Mouse (Mus musculus) olfactory bulb, adult 2 months (tissue): ENCODE measurements around the gene Lenep. TPM values are rescaled to one million over a fixed set of nuclear protein-coding genes. Genes with fewer than 3 reads are reported as not detected.

Experiments
- H3K27ac ChIP-seq: fragments of 200-500 bp; 2 replicates; pipeline ENCODE4 v1.5.1; 2012; ENCODE audit warnings: low read depth, low read length; ENCODE audit not compliant: insufficient read depth
- H3K4me1 ChIP-seq: fragments of 200-500 bp; 2 replicates; pipeline ENCODE4 v1.6.1; 2012; ENCODE audit warnings: low read length; ENCODE audit not compliant: control insufficient read depth, insufficient read depth
- H3K4me3 ChIP-seq: fragments of 200-500 bp; 2 replicates; pipeline ENCODE4 v1.5.1; 2012; ENCODE audit warnings: mild to moderate bottlenecking, low read depth, low read length, moderate library complexity; ENCODE audit not compliant: insufficient read depth
- CTCF ChIP-seq: fragments of 200-500 bp; IDR thresholded peaks from 2 replicates; pipeline ENCODE4 v1.5.1; 2012; ENCODE audit warnings: low read depth, mild to moderate bottlenecking, low read length, moderate library complexity; ENCODE audit not compliant: insufficient read depth
- POLR2A ChIP-seq: fragments of 200-500 bp; IDR thresholded peaks from 2 replicates; pipeline ENCODE4 v1.6.1; 2012; ENCODE audit warnings: mild to moderate bottlenecking, low read depth, low read length, moderate library complexity; ENCODE audit not compliant: insufficient read depth
- WGBS: fragments of 180-500 bp; shearing (Covaris S2); methylation state at CpG from one replicate; pipeline ENCODE4 v1.1.7; 2018; 5-methylcytosine and 5-hydroxymethylcytosine counted together
- polyA plus RNA-seq: library from polyadenylated mRNA; stranded (reverse); fragments of >200 nt; gene quantifications from 2 replicates; pipeline ENCODE4 v1.2.4, GENCODE M21; 2012; ENCODE audit warnings: low replicate concordance; ENCODE audit not compliant: missing spikeins, insufficient read depth, insufficient read length

Gene Lenep
- polyA plus RNA-seq, 1 experiment = not detected

DNA sequence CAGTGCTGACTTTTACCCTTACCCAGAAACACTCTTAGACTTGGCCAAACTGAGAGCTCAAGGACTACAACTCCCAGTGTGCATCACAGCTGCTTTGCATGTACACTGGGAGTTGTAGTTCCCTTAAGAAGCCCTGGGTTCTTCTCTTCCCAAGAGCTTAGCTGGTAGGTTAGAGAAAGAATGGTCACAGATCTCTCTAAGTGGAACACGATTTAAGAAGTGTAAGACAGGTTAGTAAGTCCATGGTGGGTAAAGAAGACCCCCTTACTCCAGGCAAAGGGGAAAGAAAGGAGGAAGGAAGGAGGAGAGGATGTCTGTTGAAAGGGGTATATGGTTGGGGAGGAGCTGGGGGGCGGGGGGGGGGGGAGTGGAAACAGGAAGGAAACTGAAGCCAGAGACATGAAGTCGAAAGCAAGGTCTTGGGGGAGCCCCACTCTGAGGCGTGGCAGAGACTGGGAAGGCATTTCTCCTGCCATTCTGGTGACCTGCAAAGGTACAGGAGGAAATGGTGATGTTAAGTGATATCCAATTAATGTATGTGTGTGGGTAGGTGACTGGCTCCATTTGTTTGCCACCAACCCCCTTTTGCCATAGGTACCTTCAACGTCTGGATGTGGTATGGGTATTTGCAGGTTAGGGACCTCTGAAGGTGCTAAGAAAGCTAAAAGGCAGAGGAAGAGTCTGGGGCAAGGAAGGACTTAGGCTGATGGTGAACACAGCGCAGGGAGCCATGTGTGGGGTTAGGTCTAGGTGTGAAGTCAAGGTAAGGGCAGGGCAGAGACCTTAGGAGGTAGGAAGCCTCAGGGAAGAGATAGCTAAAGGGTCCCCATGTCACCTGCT is 13.5 kb downstream of the Lenep start:
- Histone ChIP-seq H3K27ac (no peak overlapping the region), H3K4me1 (peaks cover 41% of the 10 kb centered on the region), H3K4me3 (no peak overlapping the region)
- TF ChIP-seq POLR2A = no peak
- no peak for TF ChIP-seq CTCF
- WGBS = 66% methylated on average over 6 of the region's 6 CpGs

DNA sequence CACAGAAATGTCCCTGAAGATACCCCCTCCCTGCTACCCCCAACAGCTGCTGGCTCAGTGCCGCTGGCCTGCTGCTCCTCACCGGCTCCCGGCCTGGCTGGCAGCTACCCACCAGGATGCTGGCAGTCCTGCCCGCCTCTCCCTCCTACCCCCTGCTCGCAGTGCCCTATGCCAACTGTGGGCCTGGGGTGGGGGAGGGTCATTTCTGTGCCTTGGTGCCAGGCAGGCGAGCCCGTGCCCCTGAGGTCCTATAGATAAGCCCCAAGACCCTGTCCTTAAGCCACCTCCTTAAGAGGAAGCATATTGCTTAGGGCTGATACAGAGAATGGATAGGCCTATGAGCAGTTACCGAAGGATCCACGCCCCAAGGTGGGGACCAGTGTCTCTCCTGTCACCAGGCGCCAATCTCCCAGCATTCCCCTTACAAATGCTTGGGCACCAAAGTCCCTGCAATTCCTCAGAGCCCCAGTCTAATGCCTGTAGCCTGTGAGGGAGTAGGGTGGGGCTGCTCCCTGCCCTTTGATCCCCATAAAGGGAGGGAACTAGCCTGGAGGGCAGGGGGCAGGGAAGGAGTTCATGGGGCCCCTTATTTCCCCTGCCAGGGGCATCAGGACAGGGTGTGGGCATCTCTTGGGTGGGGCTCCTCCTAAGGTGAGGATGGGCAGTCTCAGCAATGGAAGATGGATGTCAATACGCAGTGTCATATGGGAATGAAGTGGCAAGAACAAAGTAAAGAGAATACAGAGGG is 14.3 kb downstream of the Lenep start:
- H3K27ac ChIP-seq = no peak overlapping the region
- TF ChIP-seq CTCF (no peak), POLR2A (no peak)
- H3K4me1 ChIP-seq = peaks cover 33% of the 10 kb centered on the region
- H3K4me3 ChIP-seq = no peak overlapping the region
- WGBS = 45% methylated on average over 11 of the region's 11 CpGs

DNA sequence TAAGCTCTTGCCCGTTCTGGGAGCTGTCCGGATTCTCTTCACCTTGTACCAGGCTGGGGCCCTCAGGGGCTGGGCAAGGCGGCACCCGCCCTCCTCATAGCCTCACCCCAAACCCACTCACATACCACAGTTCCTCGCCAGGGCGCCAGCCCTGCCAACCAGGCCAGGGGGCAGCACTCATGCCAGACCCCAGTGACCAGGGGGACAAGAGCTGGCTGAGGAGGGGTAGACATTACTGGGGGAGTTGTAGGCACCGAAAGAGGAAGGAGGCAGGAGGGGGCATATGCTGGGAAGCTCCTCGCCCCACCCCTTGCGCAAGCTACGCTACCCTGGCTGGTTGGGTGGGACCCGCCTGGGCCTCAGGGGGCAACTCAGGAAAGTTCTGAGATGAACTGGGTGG is 15.0 kb downstream of the Lenep start:
- H3K4me3 ChIP-seq = no peak overlapping the region
- 71% methylated on average over 11 of the region's 11 CpGs for WGBS
- no peak overlapping the region for H3K27ac ChIP-seq
- H3K4me1 ChIP-seq = peaks cover 31% of the 10 kb centered on the region
- no peak for TF ChIP-seq POLR2A
- TF ChIP-seq CTCF = no peak

DNA sequence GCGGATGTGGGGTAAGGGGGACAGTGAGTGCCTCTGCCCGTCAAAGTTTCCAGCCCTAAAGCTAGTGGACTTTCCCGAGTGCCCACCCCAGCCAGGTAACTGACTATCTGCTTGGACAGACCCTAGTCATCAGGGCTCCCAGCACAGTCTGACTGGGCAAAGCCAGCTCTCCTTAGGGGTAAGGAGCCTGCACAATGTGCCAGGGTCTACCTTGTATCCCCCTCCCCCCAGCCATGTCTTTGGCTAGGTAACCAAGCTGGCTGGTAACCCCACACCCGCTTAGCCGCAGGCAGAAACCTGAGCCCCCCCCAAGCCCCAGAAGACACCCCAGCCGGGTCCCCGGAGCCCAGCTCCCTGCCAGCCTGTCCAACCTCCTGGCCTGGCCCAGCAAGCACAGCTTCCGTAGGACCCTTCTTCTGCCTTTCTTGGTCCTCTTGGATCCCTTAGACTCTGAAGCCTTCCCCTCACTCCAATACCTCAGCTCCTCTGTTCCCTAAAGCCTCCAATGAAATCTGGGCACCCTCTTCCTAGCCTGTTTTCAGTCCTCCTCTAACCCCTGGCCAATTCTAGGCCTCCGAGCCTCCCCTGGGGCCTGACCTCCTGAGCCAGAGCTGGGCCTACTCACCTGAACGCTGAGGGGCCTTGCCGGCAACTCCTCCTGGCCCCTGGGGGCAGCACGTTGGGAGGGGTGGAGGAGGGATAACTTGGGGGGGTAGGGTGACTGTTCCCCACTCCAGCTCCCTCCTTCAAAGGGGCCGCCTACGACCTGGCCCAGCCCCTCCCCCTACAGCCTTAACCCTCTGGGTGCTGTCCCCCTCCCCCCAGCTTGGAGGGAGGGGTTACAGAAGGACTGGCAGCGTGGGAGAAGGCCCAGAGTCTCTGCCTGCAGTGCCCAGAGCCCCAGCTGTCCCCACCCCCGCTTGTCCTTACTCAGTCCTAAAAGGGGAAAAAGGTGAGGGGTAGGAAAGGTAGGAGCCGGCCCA is 15.9 kb downstream of the Lenep start:
- no peak overlapping the region for H3K4me3 ChIP-seq
- WGBS = 69% methylated on average over 17 of the region's 17 CpGs
- no peak overlapping the region for H3K27ac ChIP-seq
- TF ChIP-seq POLR2A (no peak), CTCF (no peak)
- H3K4me1 ChIP-seq = peaks cover 25% of the 10 kb centered on the region

DNA sequence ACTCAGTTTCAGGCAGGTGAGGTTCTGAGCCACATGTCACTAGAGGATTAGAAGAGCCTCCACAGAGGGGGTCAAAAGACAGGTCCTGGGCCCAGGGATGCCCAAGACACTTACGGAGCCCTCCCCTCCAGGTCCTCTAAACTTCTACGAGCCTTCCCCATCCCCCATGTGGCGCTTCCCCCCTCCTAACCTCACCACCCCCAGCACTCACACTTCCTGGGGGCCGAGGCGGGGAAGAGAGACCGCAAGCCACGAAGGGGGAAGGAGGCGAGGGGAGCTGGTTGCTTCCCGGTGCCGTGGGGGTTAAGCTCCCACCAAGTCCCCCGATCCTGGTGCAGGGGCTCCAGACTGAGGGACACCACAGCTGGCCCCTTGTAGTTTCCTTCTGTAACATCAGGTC is 17.1 kb downstream of the Lenep start:
- Histone ChIP-seq H3K27ac (no peak overlapping the region), H3K4me1 (peaks cover 15% of the 10 kb centered on the region), H3K4me3 (no peak overlapping the region)
- 75% methylated on average over 11 of the region's 11 CpGs for WGBS
- no peak for TF ChIP-seq CTCF
- TF ChIP-seq POLR2A = no peak

DNA sequence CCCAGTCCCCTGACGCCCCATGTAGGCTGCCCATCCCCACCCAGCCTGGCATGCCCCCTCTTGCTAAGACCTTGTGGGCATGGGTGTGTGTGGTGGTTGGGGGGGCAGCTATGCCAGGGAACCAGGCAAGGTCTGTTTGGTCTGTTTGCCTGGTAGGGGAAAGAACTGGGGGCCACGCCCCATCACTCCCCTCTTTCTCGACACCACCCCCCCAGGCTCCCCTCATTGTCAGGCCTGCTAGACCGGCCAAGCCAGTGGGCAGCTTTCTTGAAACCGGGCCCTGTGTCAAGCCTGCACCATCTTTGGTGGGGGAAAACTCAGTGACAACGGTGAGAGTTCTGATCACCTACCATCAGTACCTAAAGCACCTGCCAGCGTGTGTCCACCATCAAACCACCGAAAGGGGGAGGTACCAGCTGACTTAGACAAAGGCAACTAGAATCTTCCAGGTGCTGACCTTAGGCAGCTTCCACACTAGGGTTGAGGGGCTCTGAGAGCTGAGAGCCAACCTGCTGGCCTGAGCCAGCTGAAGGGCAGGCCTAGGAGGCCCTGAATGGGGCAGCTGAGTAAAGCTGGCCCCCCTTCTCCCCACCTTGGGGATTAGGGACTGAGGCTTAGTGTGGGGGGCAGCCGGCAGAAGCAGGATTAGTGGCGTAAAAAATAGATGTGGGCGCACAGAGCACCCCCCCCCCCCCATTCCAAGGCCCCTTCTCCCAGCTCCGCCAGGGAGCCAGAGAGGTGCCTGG is 18.1 kb downstream of the Lenep start:
- Histone ChIP-seq H3K4me1 (peaks cover 13% of the 10 kb centered on the region), H3K27ac (no peak overlapping the region), H3K4me3 (no peak overlapping the region)
- WGBS = 67% methylated on average over 12 of the region's 12 CpGs
- no peak for TF ChIP-seq POLR2A
- TF ChIP-seq CTCF = no peak

DNA sequence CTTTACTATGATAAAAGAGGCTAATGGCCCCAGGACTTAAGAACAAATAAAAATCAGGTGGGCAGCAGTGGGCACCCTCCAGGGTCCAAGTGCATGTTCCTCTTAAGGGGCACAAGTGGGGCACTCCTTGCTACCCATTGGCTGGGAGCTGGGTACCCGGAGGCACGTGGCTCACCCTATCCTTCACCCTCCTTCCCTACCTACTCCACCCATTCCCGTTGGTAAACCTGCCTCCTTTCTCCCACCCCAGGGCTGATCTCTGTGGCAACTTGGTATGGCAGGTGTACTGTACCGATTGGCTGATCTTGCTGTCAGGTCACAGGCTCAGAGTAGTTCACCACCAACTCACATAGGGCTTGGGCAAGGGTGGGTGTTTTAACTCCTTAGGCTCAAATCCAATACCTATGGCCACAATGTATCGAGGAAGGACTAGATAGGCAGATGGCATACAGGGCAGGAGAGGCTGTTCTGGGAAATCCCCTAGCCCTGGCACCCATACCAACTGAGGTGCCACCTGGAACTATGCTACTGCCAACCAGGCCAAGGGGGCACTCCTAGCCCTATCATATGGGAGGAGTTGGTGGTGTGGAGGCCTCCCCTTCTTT is 18.8 kb downstream of the Lenep start:
- no peak overlapping the region for H3K27ac ChIP-seq
- 89% methylated on average over 5 of the region's 5 CpGs for WGBS
- H3K4me3 ChIP-seq = no peak overlapping the region
- H3K4me1 ChIP-seq = peaks cover 19% of the 10 kb centered on the region
- no peak for TF ChIP-seq POLR2A
- no peak for TF ChIP-seq CTCF

DNA sequence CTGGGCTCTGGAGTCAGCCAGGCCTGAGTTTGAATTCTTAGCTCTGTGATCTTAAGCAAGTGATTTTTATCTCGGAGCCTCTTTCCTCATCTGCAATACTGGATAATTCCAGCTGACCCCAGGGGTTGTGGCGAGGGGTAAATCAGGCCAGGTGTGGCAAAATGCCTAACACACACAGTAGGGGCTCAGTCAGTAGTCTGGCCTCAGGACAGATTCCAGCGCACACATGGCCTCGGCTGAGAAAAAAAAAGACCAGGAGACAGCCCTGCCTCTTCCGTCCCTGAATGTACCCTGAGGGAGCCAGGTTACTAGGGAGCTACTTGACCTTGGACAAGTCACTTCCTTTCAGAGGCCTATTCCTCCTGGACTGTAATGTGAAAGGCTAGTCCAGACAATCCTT is 19.6 kb downstream of the Lenep start:
- no peak overlapping the region for H3K4me3 ChIP-seq
- TF ChIP-seq POLR2A = no peak
- no peak overlapping the region for H3K27ac ChIP-seq
- peaks cover 20% of the 10 kb centered on the region for H3K4me1 ChIP-seq
- WGBS = 78% methylated on average over 5 of the region's 5 CpGs
